9 mouse cellular contexts compared by ENCODE assay signal in the genomic region with DNA sequence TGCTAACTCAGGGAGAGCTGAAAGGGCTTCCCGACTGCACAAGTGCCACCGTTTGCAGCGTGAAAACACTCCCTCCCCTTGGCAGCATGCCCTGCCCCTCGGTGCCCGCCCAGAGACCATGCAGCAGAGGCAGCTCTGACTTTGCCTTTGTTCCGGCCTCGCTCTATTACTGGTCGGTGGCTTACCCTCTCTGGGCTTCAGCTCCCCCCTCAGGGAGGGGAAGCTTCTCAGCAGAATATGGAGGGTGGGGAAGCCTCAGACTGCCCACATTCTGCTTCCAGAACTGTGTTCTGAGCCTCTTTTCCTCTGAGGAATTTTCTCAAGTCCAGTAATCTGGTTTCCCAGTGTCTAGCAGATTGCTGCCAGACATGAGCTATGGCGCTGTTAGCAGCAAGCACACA. TPM values are rescaled to one million over a fixed set of nuclear protein-coding genes. Genes with fewer than 3 reads are reported as not detected.
DNase-seq lines count a peak whose midpoint lies in the region; ATAC-seq and TF ChIP-seq lines count a peak whose summit lies in the region.
"Had no signal": no experiment of that assay in that cellular context is flagged by ENCODE, and none has a peak within 500 bp of the region (broad histone marks: within the 10 kb centered on the region; RNA-seq: fewer than 3 reads in every experiment).

No protein-coding gene starts in this region.

- no peaks in the 10 kb centered on the region for H3K9me3 ChIP-seq in embryonic facial prominence, embryonic 15.5 days (replicated peaks)
- H3K9me3 ChIP-seq in heart, embryonic 12.5 days (replicated peaks) = no peaks in the 10 kb centered on the region
- no peaks in the 10 kb centered on the region for H3K9me3 ChIP-seq in kidney, embryonic 15.5 days (replicated peaks)
- H3K9me3 ChIP-seq in liver, postnatal 0 days (ENCODE audit: low read length) = no peaks in the 10 kb centered on the region
- H3K9me3 ChIP-seq: liver, embryonic 13.5 days had no signal

- H3K4me3 ChIP-seq in embryonic facial prominence, embryonic 15.5 days (replicated peaks) = no peak overlapping the region
- no peak overlapping the region for H3K4me3 ChIP-seq in heart, embryonic 12.5 days
- no peak overlapping the region for H3K4me3 ChIP-seq in kidney, embryonic 15.5 days (replicated peaks)
- no peak overlapping the region for H3K4me3 ChIP-seq in liver, postnatal 0 days (ENCODE audit: low read depth, low read length)
- H3K4me3 ChIP-seq: liver, embryonic 13.5 days had no signal

- peak; percentile 48 for DNase-seq in urinary bladder, postnatal 14 days (ENCODE audit: low spot score)
- no peak for DNase-seq in urinary bladder, adult 2 months (ENCODE audit: low spot score)
- peak; percentile 88 for DNase-seq in lung, postnatal 36 days
- DNase-seq in testis, postnatal 14 days (ENCODE audit: low spot score) = peak; percentile 26
- no peak for DNase-seq in liver, postnatal 0 days
- DNase-seq: liver, embryonic 13.5 days had no signal

- H3K9ac ChIP-seq in embryonic facial prominence, embryonic 15.5 days = no peak overlapping the region
- H3K9ac ChIP-seq in heart, embryonic 12.5 days = no peak overlapping the region
- no peak overlapping the region for H3K9ac ChIP-seq in kidney, embryonic 15.5 days
- no peak overlapping the region for H3K9ac ChIP-seq in liver, postnatal 0 days (replicated peaks)
- H3K9ac ChIP-seq: liver, embryonic 13.5 days had no signal

- TF ChIP-seq EP300 in liver, postnatal 0 days (IDR thresholded peaks at IDR 0.05; ENCODE audit: low read depth) = no peak

- WGBS in embryonic facial prominence, embryonic 15.5 days = 35% methylated on average over 9 of the region's 9 CpGs
- 37% methylated on average over 9 of the region's 9 CpGs for WGBS in heart, embryonic 12.5 days
- WGBS in kidney, embryonic 15.5 days = 44% methylated on average over 9 of the region's 9 CpGs
- 74% methylated on average over 9 of the region's 9 CpGs for WGBS in liver, postnatal 0 days (ENCODE audit: insufficient replicate concordance)

- H3K36me3 ChIP-seq in embryonic facial prominence, embryonic 15.5 days = peaks cover 17% of the 10 kb centered on the region
- peaks cover 59% of the 10 kb centered on the region for H3K36me3 ChIP-seq in heart, embryonic 12.5 days
- peaks cover 44% of the 10 kb centered on the region for H3K36me3 ChIP-seq in kidney, embryonic 15.5 days
- H3K36me3 ChIP-seq in liver, postnatal 0 days (replicated peaks; ENCODE audit: insufficient read depth, low read length) = peaks cover 45% of the 10 kb centered on the region
- H3K36me3 ChIP-seq: liver, embryonic 13.5 days had no signal

- H3K27ac ChIP-seq in embryonic facial prominence, embryonic 15.5 days (replicated peaks) = peak overlapping the region; percentile 84
- H3K27ac ChIP-seq in heart, embryonic 12.5 days (ENCODE audit: poor library complexity, severe bottlenecking) = peak overlapping the region; percentile 74
- H3K27ac ChIP-seq in kidney, embryonic 15.5 days = peak overlapping the region; percentile 81
- H3K27ac ChIP-seq in liver, postnatal 0 days (ENCODE audit: low read depth) = no peak overlapping the region
- H3K27ac ChIP-seq: liver, embryonic 13.5 days had no signal

- TF ChIP-seq CTCF in liver, postnatal 0 days (IDR thresholded peaks at IDR 0.05; ENCODE audit: low read depth) = no peak

- peak overlapping the region; percentile 12; the same call in 1 of the 2 replicates for H3K4me2 ChIP-seq in embryonic facial prominence, embryonic 15.5 days (replicated peaks)
- H3K4me2 ChIP-seq in heart, embryonic 12.5 days = peak overlapping the region; percentile 23; the same call in 1 of the 2 replicates
- H3K4me2 ChIP-seq in kidney, embryonic 15.5 days = peak overlapping the region; percentile 12; the same call in 1 of the 2 replicates
- H3K4me2 ChIP-seq in liver, postnatal 0 days (ENCODE audit: low read depth, low read length) = no peak overlapping the region
- H3K4me2 ChIP-seq: liver, embryonic 13.5 days had no signal

- H3K4me1 ChIP-seq in embryonic facial prominence, embryonic 15.5 days = peaks cover 11% of the 10 kb centered on the region
- peaks cover 35% of the 10 kb centered on the region for H3K4me1 ChIP-seq in heart, embryonic 12.5 days (replicated peaks)
- peaks cover 5% of the 10 kb centered on the region for H3K4me1 ChIP-seq in kidney, embryonic 15.5 days
- no peaks in the 10 kb centered on the region for H3K4me1 ChIP-seq in liver, postnatal 0 days (ENCODE audit: insufficient read depth)

- H3K27me3 ChIP-seq in embryonic facial prominence, embryonic 15.5 days = no peaks in the 10 kb centered on the region
- H3K27me3 ChIP-seq in heart, embryonic 12.5 days (replicated peaks) = no peaks in the 10 kb centered on the region
- H3K27me3 ChIP-seq in kidney, embryonic 15.5 days = no peaks in the 10 kb centered on the region
- H3K27me3 ChIP-seq in liver, postnatal 0 days (ENCODE audit: insufficient read depth, low read length) = no peaks in the 10 kb centered on the region
- H3K27me3 ChIP-seq: liver, embryonic 13.5 days had no signal

- ATAC-seq in embryonic facial prominence, embryonic 15.5 days (ENCODE audit: insufficient number of reproducible peaks, low FRiP score, low TSS enrichment, low read depth) = peak; percentile 75; the same call in 1 of the 2 replicates
- ATAC-seq in heart, embryonic 12.5 days (ENCODE audit: insufficient number of reproducible peaks, low FRiP score) = peak; percentile 45; the same call in 1 of the 2 replicates
- ATAC-seq in kidney, embryonic 15.5 days (replicated peaks; ENCODE audit: low FRiP score) = no peak
- no peak for ATAC-seq in liver, postnatal 0 days

RNA-seq across cellular contexts. Expression of a gene that starts 36.3 kb away (rescaled TPM):
- not detected in 2 replicates for polyA plus RNA-seq in urinary bladder, adult 2 months (2012; rRNA removed)
- polyA plus RNA-seq in embryonic facial prominence, embryonic 15.5 days (2015; fragmentation: Nextera tagmentation; extraction: Ambion mirVana) = 0.12 TPM in 1 of 2 replicates, not detected in the other
- 35.1 and 39.8 TPM in 2 replicates for polyA plus RNA-seq in heart, embryonic 12.5 days (2016; fragmentation: Nextera tagmentation; extraction: Ambion mirVana)
- polyA plus RNA-seq in kidney, embryonic 15.5 days (2015; fragmentation: Nextera tagmentation; extraction: Ambion mirVana) = not detected in 2 replicates
- 0.49 and 0.76 TPM in 2 replicates for polyA plus RNA-seq in liver, postnatal 0 days (2015; fragmentation: Nextera tagmentation; extraction: Ambion mirVana)

RNA-seq across cellular contexts. Expression of a gene that starts 44.6 kb away (rescaled TPM):
- 41.5 and 51.7 TPM in 2 replicates for polyA plus RNA-seq in urinary bladder, adult 2 months (2012; rRNA removed)
- 13.4 and 13.9 TPM in 2 replicates for polyA plus RNA-seq in embryonic facial prominence, embryonic 15.5 days (2015; fragmentation: Nextera tagmentation; extraction: Ambion mirVana)
- 31.9 and 32.4 TPM in 2 replicates for polyA plus RNA-seq in heart, embryonic 12.5 days (2016; fragmentation: Nextera tagmentation; extraction: Ambion mirVana)
- 12.1 and 13.1 TPM in 2 replicates for polyA plus RNA-seq in kidney, embryonic 15.5 days (2015; fragmentation: Nextera tagmentation; extraction: Ambion mirVana)
- 3.0 and 3.7 TPM in 2 replicates for polyA plus RNA-seq in liver, postnatal 0 days (2015; fragmentation: Nextera tagmentation; extraction: Ambion mirVana)

RNA-seq across cellular contexts. Expression of a gene that starts 55.2 kb away (rescaled TPM):
- 4.0 and 4.4 TPM in 2 replicates for polyA plus RNA-seq in urinary bladder, adult 2 months (2012; rRNA removed)
- polyA plus RNA-seq in embryonic facial prominence, embryonic 15.5 days (2015; fragmentation: Nextera tagmentation; extraction: Ambion mirVana) = 41.7 TPM in 2 replicates
- 26.4 and 27.3 TPM in 2 replicates for polyA plus RNA-seq in heart, embryonic 12.5 days (2016; fragmentation: Nextera tagmentation; extraction: Ambion mirVana)
- polyA plus RNA-seq in kidney, embryonic 15.5 days (2015; fragmentation: Nextera tagmentation; extraction: Ambion mirVana) = 47.2 and 48.8 TPM in 2 replicates
- 5.6 and 7.8 TPM in 2 replicates for polyA plus RNA-seq in liver, postnatal 0 days (2015; fragmentation: Nextera tagmentation; extraction: Ambion mirVana)

Comparison
In these comparisons a context has a peak if more than half of its experiments do, and no peak if none do; other contexts are left out.
1. DNase-seq: peak in urinary bladder, postnatal 14 days (single experiment), lung, postnatal 36 days (single experiment) and testis, postnatal 14 days (single experiment); none in urinary bladder, adult 2 months (single experiment) and liver, postnatal 0 days (single experiment).
2. ATAC-seq: peak in embryonic facial prominence, embryonic 15.5 days (single experiment) and heart, embryonic 12.5 days (single experiment); none in kidney, embryonic 15.5 days (single experiment) and liver, postnatal 0 days (single experiment).
3. RNA of a gene that starts 36.3 kb away (polyA plus RNA-seq): 35.1 to 39.8 TPM in heart, embryonic 12.5 days; 0.49 to 0.76 TPM in liver, postnatal 0 days, 0.12 TPM in embryonic facial prominence, embryonic 15.5 days, not detected in urinary bladder, adult 2 months and not detected in kidney, embryonic 15.5 days; every median in the first group is over 10 times any median in the second.